Mouse (Mus musculus) liver, postnatal 0 days (tissue): ENCODE data around the gene AI593442. TPM values are rescaled to one million over a fixed set of nuclear protein-coding genes. Genes with fewer than 3 reads are reported as not detected.

Experiments used
- ATAC-seq: fragments of 200-750 bp; cut with Nextera tagmentation; 2 replicates; pipeline ENCODE4 v1.8.0; 2017; ENCODE audit warnings: mild to moderate bottlenecking, moderate library complexity
- DNase-seq: peaks from one replicate; pipeline ENCODE4 v3.0.0-alpha.2; 2016
- H3K27ac ChIP-seq: fragments of 300-500 bp; sonication (generic); 2 replicates; pipeline ENCODE4 v1.5.1; 2014; ENCODE audit warnings: antibody characterized with exemption, moderate library complexity, mild to moderate bottlenecking, low read depth
- H3K27me3 ChIP-seq: fragments of 300-500 bp; sonication (generic); 2 replicates; pipeline ENCODE4 v1.6.1; 2014; ENCODE audit warnings: low read length, control low read depth, mixed read lengths; ENCODE audit not compliant: insufficient read depth
- H3K36me3 ChIP-seq: fragments of 300-500 bp; sonication (generic); replicated peaks from 2 replicates; pipeline ENCODE4 v1.6.1; 2014; ENCODE audit warnings: mild to moderate bottlenecking, control low read depth, low read length, moderate library complexity, mixed read lengths; ENCODE audit not compliant: insufficient read depth
- H3K4me1 ChIP-seq: fragments of 300-500 bp; sonication (generic); 2 replicates; pipeline ENCODE4 v1.6.1; 2014; ENCODE audit warnings: antibody characterized with exemption, mild to moderate bottlenecking, control low read depth; ENCODE audit not compliant: insufficient read depth
- H3K4me2 ChIP-seq: fragments of 300-500 bp; sonication (generic); 2 replicates; pipeline ENCODE4 v1.6.1; 2014; ENCODE audit warnings: low read depth, mild to moderate bottlenecking, low read length, moderate library complexity, mixed read lengths
- H3K4me3 ChIP-seq: fragments of 300-500 bp; sonication (generic); 2 replicates; pipeline ENCODE4 v1.5.1; 2014; ENCODE audit warnings: low read depth, low read length
- H3K9ac ChIP-seq: fragments of 300-500 bp; sonication (generic); replicated peaks from 2 replicates; pipeline ENCODE4 v1.6.1; 2014; ENCODE audit warnings: mild to moderate bottlenecking, moderate library complexity
- H3K9me3 ChIP-seq: fragments of 300-500 bp; sonication (generic); 2 replicates; pipeline ENCODE4 v1.6.1; 2016; ENCODE audit warnings: mild to moderate bottlenecking, control low read depth, low read length, mixed read lengths
- CTCF ChIP-seq: sonication (generic); IDR thresholded peaks from 2 replicates; pipeline ENCODE4 v1.5.1; 2016; ENCODE audit warnings: antibody characterized with exemption, low read depth
- EP300 ChIP-seq: IDR thresholded peaks from 2 replicates; pipeline ENCODE4 v1.6.1; 2016; ENCODE audit warnings: antibody characterized with exemption, low read depth, mild to moderate bottlenecking
- WGBS: fragments of 180-500 bp; shearing (Covaris S2); extraction: QIAGEN DNeasy Blood & Tissue Kit; methylation state at CpG from one replicate; pipeline ENCODE4 v1.1.7; 2014; ENCODE audit not compliant: insufficient replicate concordance; 5-methylcytosine and 5-hydroxymethylcytosine counted together
- polyA plus RNA-seq: library from polyadenylated mRNA; unstranded; fragments of >200 nt; fragmentation: Nextera tagmentation; extraction: Ambion mirVana; gene quantifications from 2 replicates; pipeline ENCODE4 v1.2.1, GENCODE M21; 2015

Gene AI593442
- polyA plus RNA-seq, result 0.09 TPM in 1 of 2 replicates, not detected in the other

DNA sequence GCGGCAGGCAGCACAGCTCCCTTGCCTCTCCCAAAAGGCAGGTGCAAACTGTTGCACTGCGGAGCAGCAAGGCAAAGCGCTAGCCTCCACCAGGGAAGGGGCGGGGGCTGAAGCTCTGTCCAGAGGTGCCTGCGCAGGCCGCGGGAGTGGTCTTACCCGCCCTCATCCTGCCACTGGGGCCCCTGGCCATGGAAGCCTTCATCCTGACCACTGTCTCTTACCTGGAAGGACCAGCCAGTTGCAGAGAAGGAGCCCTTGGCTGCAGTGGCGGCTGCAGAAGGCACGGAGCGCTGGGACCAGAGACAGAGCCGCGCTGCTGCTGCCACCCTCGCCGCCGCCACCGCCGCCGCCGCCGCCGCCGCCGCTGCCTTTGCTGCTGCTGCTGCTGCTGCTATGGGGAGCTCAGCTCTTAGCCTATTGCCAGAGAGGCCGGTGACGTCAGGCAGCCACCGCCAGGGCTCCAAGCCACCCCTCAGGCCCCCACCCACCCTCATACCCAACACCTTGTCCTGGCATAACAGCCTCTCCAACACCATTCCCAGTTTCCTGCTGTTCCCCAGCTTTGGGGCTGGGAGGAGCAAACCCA is at the start of gene AI593442:
Gene AI593442, minus strand, starts transcription at position 419 of the 586 bp plus-strand sequence.
- DNase-seq (no peak), ATAC-seq (no peak)
- Histone ChIP-seq H3K36me3 (no peaks in the 10 kb centered on the region), H3K27ac (no peak within 1 kb of the TSS), H3K4me1 (no peaks in the 10 kb centered on the region), H3K4me2 (peak within 1 kb of the TSS; percentile 30; the same call in 1 of the 2 replicates), H3K27me3 (peaks cover 30% of the 10 kb centered on the region), H3K4me3 (peak within 1 kb of the TSS; percentile 6; the same call in 1 of the 2 replicates), H3K9ac (no peak within 1 kb of the TSS), H3K9me3 (no peaks in the 10 kb centered on the region)
- TF ChIP-seq EP300, result no peak
- no peak for TF ChIP-seq CTCF
- WGBS, result 4% methylated on average over 13 of the region's 27 CpGs

DNA sequence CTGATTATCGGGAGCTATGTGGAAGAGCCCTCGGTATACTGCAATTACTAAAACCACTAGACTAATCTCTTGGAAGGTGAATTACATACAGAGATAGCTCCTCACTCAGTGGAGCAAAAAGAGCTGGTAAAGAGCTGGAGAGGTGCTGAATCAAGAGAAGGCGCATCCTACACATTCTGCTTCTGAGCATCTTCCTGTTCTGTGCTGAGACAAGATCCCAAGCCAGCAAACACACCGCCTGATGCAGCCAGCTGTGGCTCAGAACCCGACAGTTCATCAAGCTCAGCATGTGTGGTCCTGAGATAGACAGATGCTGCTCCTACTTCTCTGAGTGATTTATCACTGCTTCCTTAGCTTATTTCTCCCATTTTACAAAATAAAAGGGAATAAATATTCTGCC is 49.2 kb upstream of the AI593442 start:
- Histone ChIP-seq H3K4me1 (no peaks in the 10 kb centered on the region), H3K27me3 (no peaks in the 10 kb centered on the region), H3K4me2 (no peak overlapping the region), H3K9ac (no peak overlapping the region), H3K36me3 (no peaks in the 10 kb centered on the region), H3K9me3 (no peaks in the 10 kb centered on the region), H3K4me3 (no peak overlapping the region), H3K27ac (no peak overlapping the region)
- ATAC-seq, result no peak
- no peak for TF ChIP-seq CTCF
- TF ChIP-seq EP300, result no peak
- no peak for DNase-seq
- 77% methylated on average over 5 of the region's 5 CpGs for WGBS

DNA sequence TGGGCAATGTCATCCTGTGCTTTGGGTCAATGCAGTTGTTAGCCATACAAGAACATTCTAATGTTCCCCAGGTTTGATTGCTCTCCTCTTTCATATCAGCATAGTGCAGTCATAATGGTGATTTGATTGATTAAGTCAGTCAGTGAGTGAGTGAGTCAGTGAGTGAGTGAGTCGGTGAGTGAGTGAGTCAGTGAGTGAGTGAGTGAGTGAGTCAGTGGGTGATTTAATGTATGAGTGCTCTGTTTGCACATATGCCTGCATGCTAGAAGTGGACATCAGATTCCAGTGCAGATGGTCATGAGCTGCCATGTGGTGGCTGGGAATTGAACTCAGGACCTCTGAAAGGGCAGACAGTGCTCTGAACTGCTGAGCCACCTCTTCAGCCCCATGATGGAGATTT is 43.0 kb upstream of the AI593442 start:
- ATAC-seq, result no peak
- H3K4me1 ChIP-seq, result no peaks in the 10 kb centered on the region
- H3K36me3 ChIP-seq, result no peaks in the 10 kb centered on the region
- no peak for DNase-seq
- H3K27ac ChIP-seq, result no peak overlapping the region
- H3K9me3 ChIP-seq, result no peaks in the 10 kb centered on the region
- no peak overlapping the region for H3K4me2 ChIP-seq
- H3K27me3 ChIP-seq, result no peaks in the 10 kb centered on the region
- TF ChIP-seq CTCF (no peak), EP300 (no peak)
- H3K9ac ChIP-seq, result no peak overlapping the region
- 94% methylated on average over 1 of the region's 1 CpGs for WGBS
- H3K4me3 ChIP-seq, result no peak overlapping the region

DNA sequence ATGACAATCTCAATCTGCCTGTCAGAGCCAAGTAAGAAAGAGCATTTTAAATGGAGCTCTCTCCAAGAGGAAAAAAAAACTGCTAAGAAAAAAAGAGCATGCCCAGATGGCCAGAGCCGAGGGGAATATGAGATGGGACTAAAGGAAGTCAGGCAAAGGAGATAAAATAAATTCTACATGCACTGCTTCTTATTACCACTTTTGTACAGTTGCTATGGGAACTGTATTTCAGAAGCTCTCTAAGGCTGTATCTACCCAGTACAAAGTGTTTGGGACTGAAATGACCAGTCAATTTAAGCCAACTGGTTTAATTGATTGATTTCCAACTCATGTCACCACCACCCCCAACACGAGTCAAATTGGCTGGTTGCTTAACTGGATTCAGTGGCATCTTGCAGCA is 40.0 kb upstream of the AI593442 start:
- 49% methylated on average over 2 of the region's 2 CpGs for WGBS
- Histone ChIP-seq H3K4me1 (no peaks in the 10 kb centered on the region), H3K36me3 (no peaks in the 10 kb centered on the region), H3K4me3 (no peak overlapping the region), H3K27ac (no peak overlapping the region), H3K4me2 (no peak overlapping the region), H3K27me3 (no peaks in the 10 kb centered on the region), H3K9me3 (no peaks in the 10 kb centered on the region), H3K9ac (no peak overlapping the region)
- no peak for ATAC-seq
- TF ChIP-seq EP300 (no peak), CTCF (no peak)
- no peak for DNase-seq

DNA sequence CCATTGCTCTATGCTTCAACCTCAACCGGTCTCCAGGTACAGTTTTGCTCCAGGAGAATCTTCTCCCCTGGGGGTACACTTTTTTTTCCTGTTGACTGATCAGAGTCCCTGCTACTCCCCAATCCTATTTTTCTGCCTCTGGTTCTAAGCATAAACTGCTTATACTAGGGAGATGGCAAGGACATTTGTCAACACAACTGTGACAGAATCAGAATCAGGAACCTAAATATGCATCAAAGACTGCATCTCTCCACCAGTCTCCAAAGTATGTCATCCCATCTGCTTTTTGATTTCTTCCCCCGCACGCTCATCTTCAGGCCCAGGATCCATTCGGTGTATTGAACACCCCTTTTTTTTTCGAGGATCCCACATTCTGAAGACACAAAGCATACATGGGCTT is 456 bp upstream of the AI593442 start:
- WGBS, result 58% methylated on average over 5 of the region's 5 CpGs
- no peaks in the 10 kb centered on the region for H3K36me3 ChIP-seq
- H3K27ac ChIP-seq, result no peak overlapping the region
- no peak for TF ChIP-seq CTCF
- TF ChIP-seq EP300, result no peak
- H3K4me3 ChIP-seq, result no peak overlapping the region
- H3K4me2 ChIP-seq, result no peak overlapping the region
- ATAC-seq (no peak), DNase-seq (no peak)
- no peaks in the 10 kb centered on the region for H3K9me3 ChIP-seq
- no peaks in the 10 kb centered on the region for H3K4me1 ChIP-seq
- H3K9ac ChIP-seq, result no peak overlapping the region
- peaks cover 30% of the 10 kb centered on the region for H3K27me3 ChIP-seq

DNA sequence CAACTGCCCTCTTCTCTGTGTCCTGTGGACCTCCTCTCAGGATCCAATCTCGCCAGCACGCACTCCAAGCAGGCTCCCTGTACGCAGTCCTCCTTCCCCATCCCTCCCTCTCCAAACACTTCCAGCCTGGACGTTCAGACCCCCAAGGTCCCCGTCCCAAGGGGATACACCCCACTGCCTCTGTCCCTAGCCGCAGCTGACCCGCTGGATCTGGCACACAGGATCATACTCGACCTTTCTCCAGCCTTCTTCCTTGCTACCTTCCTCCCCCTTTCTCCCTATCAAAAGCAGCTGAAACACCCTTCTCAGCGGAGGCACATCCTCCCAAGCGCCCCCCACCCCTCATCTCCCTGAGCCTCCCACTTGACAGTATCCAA is 753 bp downstream of the AI593442 start:
- 0 out of 2 replicates have a peak overlapping the region, but pooled peaks have one; percentile 30 for H3K4me2 ChIP-seq
- peaks cover 30% of the 10 kb centered on the region for H3K27me3 ChIP-seq
- H3K9me3 ChIP-seq, result no peaks in the 10 kb centered on the region
- no peaks in the 10 kb centered on the region for H3K36me3 ChIP-seq
- 3% methylated on average over 10 of the region's 10 CpGs for WGBS
- DNase-seq (no peak), ATAC-seq (no peak)
- no peaks in the 10 kb centered on the region for H3K4me1 ChIP-seq
- H3K4me3 ChIP-seq, result peak overlapping the region; percentile 6; the same call in 1 of the 2 replicates
- H3K27ac ChIP-seq, result no peak overlapping the region
- no peak overlapping the region for H3K9ac ChIP-seq
- no peak for TF ChIP-seq EP300
- TF ChIP-seq CTCF, result no peak
